Mouse (Mus musculus): Measurements from ENCODE around the gene Dll1.

Gene Dll1

DNA sequence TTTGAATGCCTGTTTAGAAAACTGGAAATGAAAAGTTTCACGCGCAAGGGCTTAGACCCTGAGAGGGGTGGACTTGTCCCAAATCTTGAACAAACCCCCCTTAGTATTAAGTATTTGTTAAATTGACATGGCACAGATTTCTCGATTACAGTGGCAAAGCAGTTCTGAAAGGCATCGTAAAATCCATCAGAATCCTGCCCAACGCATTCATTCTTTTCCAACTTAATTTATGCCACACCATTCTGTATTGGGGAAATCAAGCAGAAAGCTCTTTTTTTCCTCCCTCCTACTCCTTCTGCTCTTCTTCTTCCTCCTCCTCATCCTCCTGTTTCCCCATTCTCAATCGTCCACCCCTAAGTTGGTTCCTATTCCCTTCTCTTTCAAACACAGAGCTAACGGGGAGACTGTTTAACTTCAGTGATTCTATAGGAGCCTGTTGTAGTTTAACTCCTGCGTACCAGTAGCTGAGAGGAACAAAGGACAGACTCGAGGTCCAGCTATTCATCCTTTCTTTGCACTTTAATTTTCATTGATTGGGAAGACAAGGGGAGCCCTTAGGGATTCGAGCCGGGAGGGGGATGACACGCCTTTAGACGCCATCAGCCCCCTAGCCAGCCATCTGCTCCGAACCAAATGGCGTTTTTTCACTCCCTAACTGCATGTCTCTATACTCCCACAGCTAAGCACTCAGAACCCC lies 1.9 kb upstream of the Dll1 start:
- no peak for DNase-seq

DNA sequence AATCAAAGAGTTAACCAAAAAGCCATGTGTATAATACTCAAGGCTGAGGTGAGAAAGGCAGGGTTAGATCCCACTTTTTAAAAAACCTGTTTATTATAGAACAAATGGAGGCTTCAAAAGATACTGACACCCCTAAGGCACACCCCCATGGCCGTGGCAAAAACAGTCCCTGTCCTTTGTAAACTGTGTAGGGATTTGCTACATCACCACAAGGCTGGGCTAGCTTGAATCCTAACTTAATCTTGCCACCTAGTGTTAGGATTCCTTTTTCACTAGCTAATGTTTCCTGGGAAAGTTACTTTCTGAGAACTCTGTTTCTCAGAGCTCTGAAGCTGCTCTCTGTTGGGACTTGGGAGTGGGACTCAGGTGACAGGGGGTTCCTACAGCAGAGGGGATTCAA lies 1.2 kb upstream of the Dll1 start:
- DNase-seq = peak in 1 of 2 experiments; percentile 44

DNA sequence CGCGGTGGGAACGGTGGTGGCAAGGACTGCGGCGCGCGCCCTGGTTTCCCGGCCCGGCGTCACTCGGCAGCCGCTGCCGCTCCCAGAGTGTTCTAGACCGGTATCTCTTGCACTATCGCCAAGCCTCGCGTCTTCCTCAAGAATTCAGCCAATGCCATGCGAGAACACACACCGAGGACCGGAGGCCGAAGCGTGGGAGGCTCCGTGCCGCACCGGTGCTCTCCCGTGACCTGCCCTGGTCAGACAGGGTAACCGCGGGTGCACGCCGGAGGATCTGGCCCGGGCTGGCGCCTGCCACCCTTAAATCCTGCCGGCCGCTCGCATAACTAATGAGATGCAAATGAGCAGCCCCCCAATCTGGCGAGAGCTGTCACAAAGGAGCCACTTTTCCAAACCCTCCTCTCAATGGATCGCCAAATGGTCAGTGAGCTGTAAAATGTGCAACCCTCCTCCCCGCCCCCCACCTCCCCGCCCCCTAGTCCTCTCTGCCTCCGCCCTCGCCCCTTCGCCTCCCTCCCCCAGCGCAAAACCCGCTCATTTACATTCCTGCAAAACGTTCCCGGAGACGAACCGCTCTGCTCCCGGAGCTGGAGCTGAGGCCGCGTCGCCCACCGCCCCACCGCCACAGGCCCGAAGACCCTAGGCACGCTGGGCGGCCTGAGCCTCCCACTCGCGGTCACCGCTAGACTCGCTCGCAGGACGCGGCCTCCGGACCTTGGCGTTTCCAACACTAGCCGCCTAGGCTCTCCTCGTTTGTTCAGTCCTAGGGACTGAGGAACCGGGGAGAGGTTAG lies 775 bp downstream of the Dll1 start:
- peak; percentile 84 to 94 for DNase-seq

- no peak for DNase-seq
Observed at GRCm38 (mm10) chr17:15375224-15375623, 1.4 kb downstream of the Dll1 start.

GRCm38 (mm10) chr17:15374321-15375141 lies 2.1 kb downstream of the Dll1 start:
- DNase-seq = peak in 1 of 2 experiments; percentile 48

- peak; percentile 28 to 62 for DNase-seq
Observed at GRCm38 (mm10) chr17:15372931-15373652, 3.6 kb downstream of the Dll1 start.

DNA sequence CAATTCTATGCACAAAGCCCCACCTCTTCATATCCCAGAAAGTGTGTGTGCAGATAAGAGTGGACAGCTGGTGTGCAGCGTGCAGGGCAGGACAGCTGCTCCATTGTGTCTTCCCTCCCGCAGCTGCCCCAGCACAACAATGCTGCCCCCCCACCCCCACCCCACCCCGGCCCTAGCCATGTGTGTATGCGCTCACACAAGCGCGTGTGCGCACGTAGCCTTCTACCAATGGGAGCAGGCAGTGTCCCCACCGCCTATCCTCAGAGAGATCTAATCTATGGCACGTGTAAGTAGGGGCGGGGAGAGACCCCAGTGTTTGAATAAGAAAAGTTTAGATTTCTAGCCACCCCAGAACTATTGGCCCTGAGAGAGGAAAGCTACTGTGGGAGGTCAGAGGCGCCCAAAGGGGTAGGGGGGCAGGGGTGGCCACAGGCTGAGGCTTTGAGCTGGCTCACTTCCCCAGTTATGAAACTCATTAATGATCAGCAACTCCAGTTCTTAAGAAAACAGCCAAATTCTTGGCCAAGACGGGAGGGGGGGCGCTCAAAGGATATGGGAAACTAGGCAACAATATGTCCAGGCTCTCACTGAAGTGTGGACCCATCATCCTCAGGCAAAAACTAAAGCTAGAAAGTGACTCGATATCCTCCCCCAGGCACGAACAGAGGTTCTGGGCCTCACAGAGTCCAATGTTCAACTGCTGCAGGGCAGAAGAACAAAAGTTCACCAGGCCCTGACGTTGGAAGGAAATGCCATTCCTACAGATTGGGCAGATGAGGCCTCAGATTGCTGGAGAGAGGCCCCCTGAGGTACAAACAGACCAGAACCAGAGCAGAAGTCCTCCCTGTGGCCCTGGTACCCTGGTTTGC lies 4.5 kb downstream of the Dll1 start:
- DNase-seq = peak; percentile 42 to 73

DNA sequence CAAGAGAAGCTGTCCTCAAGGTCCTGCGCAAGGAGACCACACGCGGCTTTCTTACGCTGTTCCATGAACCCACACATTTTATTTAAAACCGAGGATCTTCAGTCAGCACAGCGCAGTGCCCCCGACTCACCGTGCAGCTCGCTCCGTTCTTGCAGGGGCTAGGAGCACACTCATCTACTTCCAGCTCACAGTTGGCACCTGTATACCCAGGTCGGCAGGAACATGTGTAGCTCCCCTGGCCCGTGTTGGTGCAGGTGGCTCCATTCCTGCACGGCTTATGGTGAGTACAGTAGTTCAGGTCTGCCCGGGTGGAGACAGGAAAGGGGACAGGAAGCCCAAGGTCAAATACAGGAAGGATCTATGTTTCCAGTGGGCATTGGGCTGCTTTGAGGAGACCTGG lies 6.3 kb downstream of the Dll1 start:
- no peak for DNase-seq

GRCm38 (mm10) chr17:15365650-15366049 lies 11.0 kb downstream of the Dll1 start:
- DNase-seq = no peak

DNA sequence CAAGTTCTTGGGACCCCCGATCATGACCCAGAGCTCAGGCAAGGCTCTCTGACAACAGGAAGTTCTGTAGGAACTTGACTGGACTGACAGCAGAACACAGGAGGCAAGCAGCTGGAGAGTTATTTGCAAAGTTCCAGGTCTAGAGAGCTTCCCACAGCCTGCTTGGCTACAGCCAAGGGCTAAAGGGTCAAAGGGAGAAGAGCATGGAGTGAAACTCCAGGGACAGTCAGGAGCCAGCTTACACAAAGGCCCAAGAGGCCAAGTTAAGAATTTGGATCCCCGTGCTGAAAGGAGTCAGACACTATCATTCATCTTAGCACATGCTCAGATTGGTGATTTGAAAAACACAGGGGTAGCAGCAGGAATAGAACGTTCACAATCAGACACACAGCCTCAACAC lies 13.0 kb downstream of the Dll1 start:
- no peak for DNase-seq

- no peak for DNase-seq
Observed at GRCm38 (mm10) chr17:15357071-15357470, 19.6 kb downstream of the Dll1 start.

DNA sequence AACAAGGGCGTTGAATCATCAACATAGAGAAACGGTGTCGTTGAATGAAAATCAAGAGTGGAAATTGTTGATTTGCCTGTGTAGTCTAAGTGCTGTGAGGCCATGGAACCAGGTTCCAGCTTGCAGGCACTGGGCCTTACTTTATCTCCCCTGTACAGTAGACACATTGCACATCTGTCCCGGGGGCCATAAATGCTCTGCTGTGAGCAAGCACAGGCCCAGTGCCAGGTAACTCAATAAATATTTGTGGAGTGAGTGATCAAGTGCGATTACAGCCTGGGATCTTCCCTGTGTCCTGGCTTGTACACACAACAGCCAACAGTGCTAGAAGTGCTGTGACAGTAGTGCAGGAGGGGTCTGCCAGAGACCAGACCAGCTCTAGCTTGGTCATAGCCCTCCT lies 20.1 kb downstream of the Dll1 start:
- DNase-seq = no peak

DNA sequence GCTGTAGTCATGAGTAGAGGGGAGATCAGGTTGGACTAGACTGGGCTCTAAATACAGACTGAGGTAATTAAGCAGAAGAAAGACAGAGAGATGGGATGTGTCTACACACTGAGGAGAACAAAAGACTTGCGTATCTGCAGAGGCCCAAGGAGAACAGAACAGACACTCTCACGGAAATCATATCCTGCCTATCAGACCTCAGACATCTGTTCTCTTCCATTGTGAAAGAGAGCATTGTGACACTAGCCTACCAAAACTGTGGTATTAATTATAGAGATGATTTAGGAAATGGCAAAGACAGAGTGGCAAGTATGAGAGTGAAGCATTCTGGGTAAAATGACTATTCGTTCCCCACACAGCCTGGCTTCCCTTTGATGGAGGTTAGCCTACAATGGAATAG lies 21.6 kb downstream of the Dll1 start:
- no peak for DNase-seq

GRCm38 (mm10) chr17:15354006-15354405 lies 22.7 kb downstream of the Dll1 start:
- DNase-seq = no peak

DNA sequence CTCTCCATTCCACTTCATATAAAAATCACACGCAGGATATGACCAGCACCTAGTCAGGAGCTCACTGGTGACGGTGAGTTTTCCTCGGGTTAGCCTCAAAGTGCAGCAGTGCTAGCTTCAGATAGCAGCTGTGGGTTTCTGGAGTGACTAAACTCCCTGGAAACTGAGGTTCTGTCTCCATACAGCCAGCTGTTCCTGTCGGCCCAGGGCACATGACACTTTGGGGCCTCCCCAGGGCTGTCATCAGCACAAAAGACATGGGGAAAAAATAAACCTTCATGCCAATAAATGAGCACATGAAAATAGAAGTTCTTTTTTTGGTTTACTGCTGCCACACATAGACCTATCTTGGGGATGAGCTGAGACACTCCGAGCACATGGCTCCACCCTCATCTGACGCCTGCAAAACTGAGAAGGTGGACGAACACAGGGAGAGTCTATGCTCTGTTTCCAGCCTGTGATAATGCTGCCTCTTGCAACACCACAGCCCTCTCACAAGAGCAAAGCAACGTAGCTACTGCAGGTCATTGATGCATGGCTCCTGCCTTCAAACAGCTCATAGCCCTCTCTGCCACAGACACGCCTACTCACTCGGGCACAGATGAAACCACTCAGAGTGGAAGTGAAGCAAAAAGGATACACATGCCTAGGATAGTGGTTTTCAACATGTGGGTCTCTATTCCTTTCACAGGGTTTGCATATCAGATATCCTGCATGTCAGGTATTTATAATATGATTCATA lies 23.6 kb downstream of the Dll1 start:
- no peak for DNase-seq

GRCm38 (mm10) chr17:15350152-15350551 lies 26.5 kb downstream of the Dll1 start:
- no peak for DNase-seq

GRCm38 (mm10) chr17:15343071-15343822 lies 33.4 kb downstream of the Dll1 start:
- no peak for DNase-seq

DNA sequence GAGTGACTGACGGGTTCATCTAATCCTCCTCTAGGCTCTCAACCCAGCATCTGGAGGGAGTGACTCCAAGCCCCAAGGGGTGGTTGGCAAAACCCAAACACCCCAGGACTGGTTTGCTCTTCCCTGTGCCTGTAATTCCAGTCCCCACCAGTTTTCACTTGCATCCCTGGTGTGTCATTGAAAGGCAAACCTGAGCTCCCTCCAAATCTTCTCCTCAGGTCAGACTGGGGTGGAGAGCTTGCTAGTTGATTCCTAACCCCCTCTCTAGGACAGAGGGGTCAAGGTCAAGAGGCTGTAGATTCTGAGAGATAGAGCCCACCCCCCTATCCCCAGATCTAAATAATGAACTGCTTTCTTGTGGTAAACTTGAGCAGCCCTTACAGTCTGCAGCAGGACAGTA lies 38.8 kb downstream of the Dll1 start:
- DNase-seq = no peak

DNA sequence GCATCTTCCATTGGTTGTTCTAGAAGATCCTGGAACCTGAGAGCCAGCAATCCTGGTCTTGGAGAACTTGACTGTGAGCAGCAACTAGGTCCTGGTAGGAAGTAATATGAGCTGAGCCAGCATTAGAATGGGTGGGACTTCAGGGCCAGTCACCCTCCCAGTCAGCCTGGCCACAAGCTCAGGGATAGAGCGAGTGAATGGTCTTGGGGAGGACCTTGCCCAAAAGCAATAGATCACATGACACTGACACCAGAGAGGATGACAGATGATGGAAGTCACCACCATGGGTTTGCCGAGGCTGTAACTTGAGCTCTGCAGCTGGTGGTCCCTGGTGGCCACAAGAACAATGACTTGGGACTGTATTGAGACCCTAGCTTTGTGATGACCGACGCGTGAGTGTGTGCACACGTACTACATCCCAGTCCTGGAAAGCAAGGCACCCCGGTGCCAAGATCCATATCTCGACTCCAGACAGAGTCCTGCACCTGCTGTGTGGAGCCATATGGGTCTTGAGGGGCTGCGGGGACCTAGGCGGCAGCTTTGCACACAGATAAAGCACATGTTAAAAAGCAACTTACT lies 46.8 kb downstream of the Dll1 start:
- no peak for DNase-seq

DNA sequence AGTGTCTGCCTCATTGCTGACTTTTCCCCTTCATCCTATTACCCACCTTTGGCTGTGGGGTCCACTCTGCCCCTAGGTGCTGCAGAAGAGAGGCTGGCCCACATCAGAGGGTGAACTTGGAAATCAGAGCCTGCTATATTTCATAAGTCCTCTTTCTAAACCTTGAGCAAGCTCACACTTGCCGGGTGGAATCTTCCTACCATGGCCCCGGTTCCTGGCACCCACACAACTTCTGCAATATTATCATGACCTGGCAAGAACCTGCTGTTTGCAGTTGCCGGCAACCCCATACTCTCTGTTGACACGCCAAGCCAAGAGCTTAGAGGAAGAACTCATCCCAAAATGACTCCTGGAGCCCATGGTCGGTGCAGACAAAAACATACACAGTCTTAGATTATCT lies 49.6 kb downstream of the Dll1 start:
- DNase-seq = no peak
